Mouse (Mus musculus): ENCODE measurements at regions not wholly inside any gene's neighbourhood (a gene's known extent, or its start where the extent isn't known, plus 50 kb on each side); places are given as distances from the start of the nearest gene placed in this dataset.

DNA sequence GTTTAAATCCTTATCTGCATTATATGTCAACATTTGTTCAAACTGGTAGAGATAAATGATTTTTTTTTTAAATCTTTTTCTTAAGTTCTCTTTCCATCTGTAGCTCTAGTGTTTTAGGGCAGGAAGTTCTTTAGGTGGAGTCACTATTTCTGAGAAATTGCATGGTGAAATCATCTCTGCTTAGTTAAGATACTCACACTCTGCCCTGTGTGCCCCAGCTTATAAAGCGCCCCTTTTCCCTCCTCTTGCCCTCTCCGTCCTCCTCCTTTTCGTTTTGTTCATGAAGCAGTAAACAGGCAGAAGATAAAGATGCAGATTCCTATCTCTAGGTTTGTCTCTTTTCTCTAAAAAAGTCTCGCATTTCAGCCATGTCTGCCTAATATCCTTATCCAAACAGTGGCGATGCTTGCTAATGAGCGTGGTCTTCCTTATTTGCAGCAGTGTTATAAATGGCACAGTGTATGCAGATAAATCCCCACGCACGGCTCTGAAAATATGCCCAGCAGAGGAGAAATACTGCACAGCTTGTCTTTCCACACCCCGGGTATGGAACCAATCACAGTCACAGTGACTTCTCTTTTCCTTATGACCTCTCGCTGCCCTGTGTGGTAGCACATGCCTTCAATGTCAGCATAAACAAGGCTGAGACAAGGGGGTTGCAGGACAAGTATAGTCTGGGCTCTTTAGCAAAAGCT lies 852.7 kb downstream of the 5730522E02Rik start:
- TF ChIP-seq CTCF (IDR thresholded peaks at IDR 0.05; ENCODE audit: borderline replicate concordance, insufficient read depth, low read length): no peak
- TF ChIP-seq POLR2A (IDR thresholded peaks at IDR 0.05; ENCODE audit: low read depth, low read length): no peak
